Mouse (Mus musculus): ENCODE data around the gene Creb3l4. TPM values are rescaled to one million over a fixed set of nuclear protein-coding genes. Genes with fewer than 3 reads are reported as not detected.
A peak's percentile ranks its signal among the peaks of the same experiment; 100 is the strongest.
"Not testable (repeated sequence)": the region's sequence is repeated elsewhere in the genome, so short reads cannot be mapped to it uniquely, and the experiment has no call there.

Gene Creb3l4
- polyA plus RNA-seq (2012; rRNA removed) (0.15 and 0.27 TPM in 2 replicates), polyA plus RNA-seq (2014; fragmentation: Nextera tagmentation; extraction: Ambion mirVana) (0.24 and 0.28 TPM in 2 replicates)

GRCm38 (mm10) chr3:90242984-90243775 is at the start of gene Creb3l4:
Gene Creb3l4, minus strand, starts transcription at chr3:90243512.
- H3K27me3 ChIP-seq (ENCODE audit: control insufficient read depth, insufficient read depth, low read length), result no peaks in the 10 kb centered on the region
- TF ChIP-seq EP300 (IDR thresholded peaks at IDR 0.05; ENCODE audit: low read depth) (no peak), CTCF (IDR thresholded peaks at IDR 0.05; ENCODE audit: low read depth) (no peak)
- no peaks in the 10 kb centered on the region for H3K9me3 ChIP-seq (ENCODE audit: control insufficient read depth, low read length)
- ATAC-seq (ENCODE audit: insufficient read depth) (no peak), DNase-seq (ENCODE audit: low read depth in 3 of 3, low spot score in 3 of 3) (no peak)
- no peak within 1 kb of the TSS for H3K27ac ChIP-seq
- peaks cover 10 to 17% of the 10 kb centered on the region in 2 experiments for H3K4me1 ChIP-seq (replicated peaks; ENCODE audit: control insufficient read depth in 2 of 2, insufficient read depth in 2 of 2, low read length in 1 of 2)
- H3K4me3 ChIP-seq (ENCODE audit: insufficient read depth in 1 of 2, low read depth in 2 of 2, low read length in 2 of 2), result peak within 1 kb of the TSS; percentile 25 to 41; a peak in 3 of 4 replicates
- WGBS (ENCODE audit: insufficient replicate concordance), result 21% methylated on average over 19 of the region's 19 CpGs
- H3K36me3 ChIP-seq (replicated peaks; ENCODE audit: control insufficient read depth, insufficient read depth, low read depth), result no peaks in the 10 kb centered on the region
- H3K9ac ChIP-seq (replicated peaks), result no peak within 1 kb of the TSS
- peak within 1 kb of the TSS; percentile 59 for H3K4me2 ChIP-seq (ENCODE audit: low read depth)

DNA sequence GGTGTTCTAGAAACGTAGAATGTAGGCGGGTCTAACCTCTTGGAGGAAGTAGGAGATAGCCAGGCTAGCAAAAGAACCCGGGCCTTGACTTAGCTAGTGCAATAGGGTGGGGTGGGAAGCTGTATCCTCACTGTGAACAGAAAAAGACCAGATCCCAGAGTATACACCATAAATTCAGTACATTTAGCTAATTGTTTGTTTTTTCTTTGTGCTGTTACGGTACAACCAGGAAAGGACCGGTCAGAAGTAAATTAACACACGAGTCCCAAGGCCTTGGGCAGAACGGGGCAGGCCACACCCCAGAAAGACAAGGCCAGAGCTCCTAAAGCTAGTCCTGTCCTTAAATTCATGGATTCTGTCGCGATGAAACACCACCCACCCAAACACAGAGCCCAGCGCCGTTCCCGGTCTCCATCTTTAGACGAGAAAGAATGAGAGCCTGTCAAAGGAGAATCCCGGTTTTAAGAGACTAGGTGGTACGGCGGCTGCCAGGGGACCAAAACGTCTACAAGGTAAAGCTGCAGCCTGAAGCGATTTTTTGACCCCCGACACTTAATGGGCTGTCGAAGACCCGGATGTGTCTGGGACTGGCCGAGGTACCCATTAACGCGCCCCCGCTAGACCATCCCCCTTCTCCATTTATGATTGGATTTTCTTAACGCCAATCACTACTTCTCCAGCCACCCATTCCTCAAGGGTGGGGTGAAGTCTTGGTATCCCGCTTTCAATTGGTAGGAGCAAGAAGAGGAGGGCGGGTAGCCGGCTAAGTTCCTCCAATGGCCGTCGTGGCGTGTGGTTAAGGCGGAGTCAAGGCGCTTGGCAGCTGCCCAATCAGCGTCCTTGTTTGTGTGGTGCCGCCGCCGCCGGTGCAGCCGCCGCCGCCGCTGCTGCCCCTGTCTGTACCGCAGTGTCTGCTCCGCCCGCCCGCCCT is 49.3 kb upstream of the Creb3l4 start, which contains the start of gene Gatad2b:
Gene Gatad2b (plus strand): TSS at position 834 of the 931 bp plus-strand sequence.
- Histone ChIP-seq H3K27ac (peak within 1 kb of the TSS; percentile 91), H3K4me1 (replicated peaks; ENCODE audit: control insufficient read depth in 2 of 2, insufficient read depth in 2 of 2, low read length in 1 of 2) (peaks cover 19% of the 10 kb centered on the region in 2 experiments), H3K36me3 (replicated peaks; ENCODE audit: control insufficient read depth, insufficient read depth, low read depth) (no peaks in the 10 kb centered on the region), H3K4me3 (ENCODE audit: insufficient read depth in 1 of 2, low read depth in 2 of 2, low read length in 2 of 2) (peak within 1 kb of the TSS; percentile 81 to 97), H3K9ac (replicated peaks) (peak within 1 kb of the TSS; percentile 98), H3K4me2 (ENCODE audit: low read depth) (peak within 1 kb of the TSS; percentile 95), H3K9me3 (ENCODE audit: control insufficient read depth, low read length) (no peaks in the 10 kb centered on the region), H3K27me3 (ENCODE audit: control insufficient read depth, insufficient read depth, low read length) (no peaks in the 10 kb centered on the region)
- ATAC-seq (ENCODE audit: insufficient read depth) (peak; percentile 96), DNase-seq (ENCODE audit: low read depth in 3 of 3, low spot score in 3 of 3) (peak; percentile 99 to 100 (median 100))
- no peak for TF ChIP-seq CTCF (IDR thresholded peaks at IDR 0.05; ENCODE audit: low read depth)
- no peak for TF ChIP-seq EP300 (IDR thresholded peaks at IDR 0.05; ENCODE audit: low read depth)
- under 1% methylated on average over 47 of the region's 47 CpGs for WGBS (ENCODE audit: insufficient replicate concordance)

GRCm38 (mm10) chr3:90291982-90292344 is 48.7 kb upstream of the Creb3l4 start:
- H3K4me1 ChIP-seq (replicated peaks; ENCODE audit: control insufficient read depth in 2 of 2, insufficient read depth in 2 of 2, low read length in 1 of 2), result peaks cover 19% of the 10 kb centered on the region in 2 experiments
- WGBS (ENCODE audit: insufficient replicate concordance), result 24% methylated on average over 2 of the region's 2 CpGs
- H3K9ac ChIP-seq (replicated peaks), result peak overlapping the region; percentile 90; the same call in 1 of the 2 replicates
- H3K9me3 ChIP-seq (ENCODE audit: control insufficient read depth, low read length), result no peaks in the 10 kb centered on the region
- DNase-seq (ENCODE audit: low read depth in 3 of 3, low spot score in 3 of 3), result no peak
- peak overlapping the region; percentile 93 for H3K4me2 ChIP-seq (ENCODE audit: low read depth)
- H3K36me3 ChIP-seq (replicated peaks; ENCODE audit: control insufficient read depth, insufficient read depth, low read depth), result no peaks in the 10 kb centered on the region
- peak overlapping the region; percentile 91 for H3K27ac ChIP-seq
- peak overlapping the region; percentile 76 to 97; a peak in 3 of 4 replicates for H3K4me3 ChIP-seq (ENCODE audit: insufficient read depth in 1 of 2, low read depth in 2 of 2, low read length in 2 of 2)
- ATAC-seq (ENCODE audit: insufficient read depth), result no peak
- TF ChIP-seq EP300 (IDR thresholded peaks at IDR 0.05; ENCODE audit: low read depth) (no peak), CTCF (IDR thresholded peaks at IDR 0.05; ENCODE audit: low read depth) (no peak)
- no peaks in the 10 kb centered on the region for H3K27me3 ChIP-seq (ENCODE audit: control insufficient read depth, insufficient read depth, low read length)

DNA sequence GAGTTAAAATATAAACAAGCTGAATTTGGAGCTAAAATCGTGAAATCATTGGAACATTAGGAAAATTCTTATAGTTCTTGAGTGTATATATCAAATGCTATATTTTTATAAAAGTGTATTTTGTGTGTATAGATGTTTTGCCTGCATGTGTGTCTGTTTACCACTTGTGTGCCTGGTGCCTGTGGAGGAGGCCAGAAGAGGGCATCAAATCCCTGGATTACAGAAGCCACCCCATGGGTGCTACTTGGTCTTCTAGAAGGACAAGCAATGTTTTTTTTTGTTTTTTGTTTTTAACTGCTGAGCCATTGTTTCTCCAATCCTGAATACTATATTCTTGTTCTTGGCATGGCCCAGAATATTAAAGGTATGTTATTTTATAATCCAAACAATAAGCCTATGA is 47.3 kb upstream of the Creb3l4 start:
- DNase-seq (ENCODE audit: low read depth in 3 of 3, low spot score in 3 of 3), result no peak
- peaks cover 19% of the 10 kb centered on the region in 2 experiments for H3K4me1 ChIP-seq (replicated peaks; ENCODE audit: control insufficient read depth in 2 of 2, insufficient read depth in 2 of 2, low read length in 1 of 2)
- no peak for ATAC-seq (ENCODE audit: insufficient read depth)
- no peaks in the 10 kb centered on the region for H3K27me3 ChIP-seq (ENCODE audit: control insufficient read depth, insufficient read depth, low read length)
- 79% methylated on average over 1 of the region's 1 CpGs for WGBS (ENCODE audit: insufficient replicate concordance)
- TF ChIP-seq CTCF (IDR thresholded peaks at IDR 0.05; ENCODE audit: low read depth) (0 out of 2 replicates have a peak, but pooled peaks have one; percentile 8), EP300 (IDR thresholded peaks at IDR 0.05; ENCODE audit: low read depth) (no peak)
- no peaks in the 10 kb centered on the region for H3K36me3 ChIP-seq (replicated peaks; ENCODE audit: control insufficient read depth, insufficient read depth, low read depth)
- no peaks in the 10 kb centered on the region for H3K9me3 ChIP-seq (ENCODE audit: control insufficient read depth, low read length)
- no peak overlapping the region for H3K9ac ChIP-seq (replicated peaks)
- no peak overlapping the region for H3K4me3 ChIP-seq (ENCODE audit: insufficient read depth in 1 of 2, low read depth in 2 of 2, low read length in 2 of 2)
- H3K4me2 ChIP-seq (ENCODE audit: low read depth), result no peak overlapping the region
- no peak overlapping the region for H3K27ac ChIP-seq

DNA sequence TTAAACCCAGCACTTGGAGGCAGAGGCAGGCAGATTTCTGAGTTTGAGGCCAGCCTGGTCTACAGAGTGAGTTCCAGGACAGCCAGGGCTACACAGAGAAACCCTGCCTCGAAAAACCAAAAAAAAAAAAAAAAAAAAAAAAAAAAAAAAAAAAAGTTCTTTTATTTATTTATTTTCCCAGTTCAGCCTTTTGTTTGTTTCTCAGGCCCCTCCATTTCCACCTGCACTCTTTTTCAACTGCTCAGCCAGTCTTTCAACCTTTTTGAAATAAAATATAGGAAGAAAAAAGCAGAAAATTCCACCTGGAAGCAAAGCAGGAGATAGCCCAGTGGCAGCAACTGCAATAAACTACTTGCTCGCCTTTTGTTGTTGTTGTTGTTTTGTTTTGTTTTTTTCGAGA is 46.1 kb upstream of the Creb3l4 start:
- not testable (repeated sequence) for H3K4me2 ChIP-seq (ENCODE audit: low read depth); DNase-seq (ENCODE audit: low read depth in 3 of 3, low spot score in 3 of 3); ATAC-seq (ENCODE audit: insufficient read depth); H3K4me3 ChIP-seq (ENCODE audit: insufficient read depth in 1 of 2, low read depth in 2 of 2, low read length in 2 of 2); H3K9ac ChIP-seq (replicated peaks); H3K9me3 ChIP-seq (ENCODE audit: control insufficient read depth, low read length); H3K27ac ChIP-seq; H3K27me3 ChIP-seq (ENCODE audit: control insufficient read depth, insufficient read depth, low read length); H3K36me3 ChIP-seq (replicated peaks; ENCODE audit: control insufficient read depth, insufficient read depth, low read depth)
- 50% methylated on average over 2 of the region's 3 CpGs for WGBS (ENCODE audit: insufficient replicate concordance)
- H3K4me1 ChIP-seq (replicated peaks; ENCODE audit: control insufficient read depth in 2 of 2, insufficient read depth in 2 of 2, low read length in 1 of 2), result peaks cover 9 to 11% of the 10 kb centered on the region in 2 experiments

Data from liver, embryonic 14.5 days (tissue).